Mouse (Mus musculus) liver, embryonic 15.5 days (tissue): Measurements from ENCODE around the gene Xpo5. TPM values are rescaled to one million over a fixed set of nuclear protein-coding genes. Genes with fewer than 3 reads are reported as not detected.

Source experiments
- ATAC-seq: fragments of 200-750 bp; cut with Nextera tagmentation; 2 replicates; pipeline ENCODE4 v1.8.0; 2017; ENCODE audit warnings: moderate number of reproducible peaks, mild to moderate bottlenecking, moderate library complexity; ENCODE audit not compliant: insufficient read depth
- H3K27ac ChIP-seq: fragments of 300-500 bp; sonication (generic); replicated peaks from 2 replicates; pipeline ENCODE4 v1.5.1; 2015; ENCODE audit warnings: mild to moderate bottlenecking, inconsistent platforms
- H3K27me3 ChIP-seq: fragments of 300-500 bp; sonication (generic); 2 replicates; pipeline ENCODE4 v1.6.1; 2015; ENCODE audit warnings: mild to moderate bottlenecking, inconsistent platforms
- H3K36me3 ChIP-seq: fragments of 300-500 bp; sonication (generic); replicated peaks from 2 replicates; pipeline ENCODE4 v1.6.1; 2015; ENCODE audit warnings: moderate library complexity, mild to moderate bottlenecking, inconsistent platforms
- H3K4me1 ChIP-seq: fragments of 300-500 bp; sonication (generic); replicated peaks from 2 replicates; pipeline ENCODE4 v1.6.1; 2015; ENCODE audit warnings: inconsistent platforms
- H3K4me2 ChIP-seq: fragments of 300-500 bp; sonication (generic); 2 replicates; pipeline ENCODE4 v1.6.1; 2015; ENCODE audit warnings: moderate library complexity, mild to moderate bottlenecking, inconsistent platforms
- H3K4me3 ChIP-seq: fragments of 300-500 bp; sonication (generic); replicated peaks from 2 replicates; pipeline ENCODE4 v1.5.1; 2015; ENCODE audit warnings: mild to moderate bottlenecking, inconsistent platforms
- H3K9ac ChIP-seq: fragments of 300-500 bp; sonication (generic); 2 replicates; pipeline ENCODE4 v1.6.1; 2015; ENCODE audit warnings: moderate library complexity, mild to moderate bottlenecking, inconsistent platforms
- H3K9me3 ChIP-seq: fragments of 300-500 bp; sonication (generic); replicated peaks from 2 replicates; pipeline ENCODE4 v1.6.1; 2016; ENCODE audit warnings: inconsistent platforms
- WGBS: fragments of 180-500 bp; shearing (Covaris S2); methylation state at CpG from one replicate; pipeline ENCODE4 v1.1.7; 2015; ENCODE audit warnings: mixed read lengths; ENCODE audit not compliant: insufficient replicate concordance; 5-methylcytosine and 5-hydroxymethylcytosine counted together
- polyA plus RNA-seq: library from polyadenylated mRNA; unstranded; fragments of >200 nt; fragmentation: Nextera tagmentation; extraction: Ambion mirVana; gene quantifications from 2 replicates; pipeline ENCODE4 v1.2.1, GENCODE M21; 2015

Gene Xpo5
- polyA plus RNA-seq, 1 experiment from 2014 or later: 14.4 TPM

GRCm38 (mm10) chr17:46242993-46243392, 40.4 kb downstream of the Xpo5 start:
- WGBS: 68% methylated on average over 4 of the region's 4 CpGs
- no peak overlapping the region for H3K4me3 ChIP-seq
- H3K9me3 ChIP-seq: no peaks in the 10 kb centered on the region
- H3K27ac ChIP-seq: no peak overlapping the region
- ATAC-seq: no peak
- peaks cover 19% of the 10 kb centered on the region for H3K4me1 ChIP-seq
- H3K27me3 ChIP-seq: no peaks in the 10 kb centered on the region
- no peak overlapping the region for H3K4me2 ChIP-seq
- peaks cover 80% of the 10 kb centered on the region for H3K36me3 ChIP-seq
- H3K9ac ChIP-seq: no peak overlapping the region

GRCm38 (mm10) chr17:46243624-46244023, 41.0 kb downstream of the Xpo5 start:
- H3K36me3 ChIP-seq: peaks cover 74% of the 10 kb centered on the region
- no peaks in the 10 kb centered on the region for H3K9me3 ChIP-seq
- no peak overlapping the region for H3K4me3 ChIP-seq
- H3K4me1 ChIP-seq: peaks cover 20% of the 10 kb centered on the region
- no peak overlapping the region for H3K27ac ChIP-seq
- no peak overlapping the region for H3K4me2 ChIP-seq
- 69% methylated on average over 2 of the region's 2 CpGs for WGBS
- no peak for ATAC-seq
- H3K27me3 ChIP-seq: no peaks in the 10 kb centered on the region
- no peak overlapping the region for H3K9ac ChIP-seq

GRCm38 (mm10) chr17:46244579-46244978, 42.0 kb downstream of the Xpo5 start:
- ATAC-seq: no peak
- H3K36me3 ChIP-seq: peaks cover 74% of the 10 kb centered on the region

GRCm38 (mm10) chr17:46247512-46248188, 45.1 kb downstream of the Xpo5 start, which contains the start of the genes Polr1c and Yipf3:
Gene Polr1c, minus strand, starts transcription at chr17:46248054.
Gene Yipf3, plus strand, starts transcription at chr17:46248080.
- Histone ChIP-seq H3K4me1 (peaks cover 34% of the 10 kb centered on the region), H3K27me3 (no peaks in the 10 kb centered on the region), H3K27ac (peak within 1 kb of the TSS; percentile 81), H3K36me3 (peaks cover 76% of the 10 kb centered on the region), H3K4me3 (peak within 1 kb of the TSS; percentile 81), H3K9ac (peak within 1 kb of the TSS; percentile 93), H3K9me3 (no peaks in the 10 kb centered on the region), H3K4me2 (peak within 1 kb of the TSS; percentile 88)
- ATAC-seq: peak; percentile 89
- under 1% methylated on average over 53 of the region's 53 CpGs for WGBS

More at GRCm38 (mm10) chr17:46244579-46244978, 42.0 kb downstream of the Xpo5 start:
- Histone ChIP-seq H3K4me1 (peaks cover 29% of the 10 kb centered on the region), H3K4me3 (no peak overlapping the region), H3K9me3 (no peaks in the 10 kb centered on the region), H3K27me3 (no peaks in the 10 kb centered on the region), H3K27ac (no peak overlapping the region), H3K9ac (no peak overlapping the region), H3K4me2 (no peak overlapping the region)
- WGBS: 72% methylated on average over 10 of the region's 10 CpGs

- Histone ChIP-seq H3K27ac (peak overlapping the region; percentile 81), H3K4me3 (peak overlapping the region; percentile 81), H3K4me2 (peak overlapping the region; percentile 88), H3K9me3 (no peaks in the 10 kb centered on the region), H3K9ac (peak overlapping the region; percentile 93), H3K36me3 (peaks cover 70% of the 10 kb centered on the region), H3K27me3 (peaks cover 2% of the 10 kb centered on the region), H3K4me1 (peaks cover 39% of the 10 kb centered on the region)
- peak; percentile 56 for ATAC-seq
- WGBS: under 1% methylated on average over 37 of the region's 37 CpGs
Observed at GRCm38 (mm10) chr17:46248189-46248522, 45.6 kb downstream of the Xpo5 start.

GRCm38 (mm10) chr17:46251174-46251573, 48.6 kb downstream of the Xpo5 start:
- no peak overlapping the region for H3K4me2 ChIP-seq
- H3K27ac ChIP-seq: no peak overlapping the region
- no peak overlapping the region for H3K9ac ChIP-seq
- ATAC-seq: no peak
- H3K9me3 ChIP-seq: no peaks in the 10 kb centered on the region
- peaks cover 40% of the 10 kb centered on the region for H3K36me3 ChIP-seq
- H3K4me1 ChIP-seq: peaks cover 52% of the 10 kb centered on the region
- peaks cover 32% of the 10 kb centered on the region for H3K27me3 ChIP-seq
- 73% methylated on average over 7 of the region's 7 CpGs for WGBS
- no peak overlapping the region for H3K4me3 ChIP-seq

GRCm38 (mm10) chr17:46252571-46253451, 50.2 kb downstream of the Xpo5 start:
- Histone ChIP-seq H3K4me2 (peak overlapping the region; percentile 95), H3K4me3 (peak overlapping the region; percentile 62), H3K9ac (0 out of 2 replicates have a peak overlapping the region, but pooled peaks have one; percentile 25), H3K4me1 (peaks cover 38% of the 10 kb centered on the region), H3K27me3 (peaks cover 39% of the 10 kb centered on the region), H3K27ac (no peak overlapping the region), H3K36me3 (peaks cover 39% of the 10 kb centered on the region), H3K9me3 (no peaks in the 10 kb centered on the region)
- 33% methylated on average over 14 of the region's 14 CpGs for WGBS
- ATAC-seq: no peak

- H3K4me3 ChIP-seq: peak within 1 kb of the TSS; percentile 62
- no peaks in the 10 kb centered on the region for H3K9me3 ChIP-seq
- peaks cover 35% of the 10 kb centered on the region for H3K4me1 ChIP-seq
- H3K4me2 ChIP-seq: peak within 1 kb of the TSS; percentile 95
- peaks cover 39% of the 10 kb centered on the region for H3K27me3 ChIP-seq
- 2% methylated on average over 48 of the region's 48 CpGs for WGBS
- no peak within 1 kb of the TSS for H3K27ac ChIP-seq
- peak within 1 kb of the TSS; percentile 25 for H3K9ac ChIP-seq
- peaks cover 45% of the 10 kb centered on the region for H3K36me3 ChIP-seq
- peak; percentile 67 for ATAC-seq
Observed at GRCm38 (mm10) chr17:46253452-46254084, 51.0 kb downstream of the Xpo5 start, which contains the start of gene Lrrc73. Gene Lrrc73, plus strand, starts transcription at chr17:46253531.

- peak overlapping the region; percentile 62 for H3K4me3 ChIP-seq
- H3K27ac ChIP-seq: no peak overlapping the region
- peaks cover 45% of the 10 kb centered on the region for H3K36me3 ChIP-seq
- peaks cover 29% of the 10 kb centered on the region for H3K4me1 ChIP-seq
- H3K4me2 ChIP-seq: peak overlapping the region; percentile 95
- WGBS: under 1% methylated on average over 54 of the region's 54 CpGs
- peak; percentile 8; the same call in 1 of the 2 replicates for ATAC-seq
- peak overlapping the region; percentile 25; the same call in 1 of the 2 replicates for H3K9ac ChIP-seq
- no peaks in the 10 kb centered on the region for H3K9me3 ChIP-seq
- peaks cover 39% of the 10 kb centered on the region for H3K27me3 ChIP-seq
Observed at GRCm38 (mm10) chr17:46254106-46254505, 51.5 kb downstream of the Xpo5 start.

GRCm38 (mm10) chr17:46255147-46255546, 52.6 kb downstream of the Xpo5 start:
- ATAC-seq: no peak
- H3K4me2 ChIP-seq: no peak overlapping the region
- H3K9me3 ChIP-seq: no peaks in the 10 kb centered on the region
- H3K27ac ChIP-seq: no peak overlapping the region
- no peak overlapping the region for H3K4me3 ChIP-seq
- peaks cover 39% of the 10 kb centered on the region for H3K27me3 ChIP-seq
- 39% methylated on average over 6 of the region's 6 CpGs for WGBS
- H3K4me1 ChIP-seq: peaks cover 20% of the 10 kb centered on the region
- H3K9ac ChIP-seq: no peak overlapping the region
- H3K36me3 ChIP-seq: peaks cover 45% of the 10 kb centered on the region
